Mouse (Mus musculus) thymus, postnatal 14 days (tissue): ENCODE data around the gene Olfr1101.

Source experiments
- DNase-seq: peaks from one replicate; pipeline ENCODE4 v3.0.0; 2021

The Olfr1101 gene

DNA sequence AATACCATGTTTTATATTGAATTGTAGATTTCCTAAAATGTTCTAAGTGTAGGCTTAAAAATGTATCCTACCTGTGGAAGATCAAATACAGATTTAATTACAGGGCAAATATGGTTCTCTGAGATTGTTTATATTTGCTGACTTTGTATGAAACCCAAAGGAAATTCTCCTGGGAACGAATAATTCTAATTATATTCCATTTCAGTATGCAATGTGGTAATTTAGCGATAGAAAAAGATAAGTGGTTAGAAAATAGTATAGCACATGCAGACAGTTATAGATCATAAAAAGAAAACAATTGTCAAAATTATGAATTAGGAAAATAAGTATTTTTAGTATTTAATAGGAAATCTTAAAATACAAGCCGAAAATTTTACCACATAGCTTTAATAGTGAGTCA is at the start of gene Olfr1101:
Gene Olfr1101, minus strand, starts transcription at position 101 of the 400 bp plus-strand sequence.
- DNase-seq, result no peak

DNA sequence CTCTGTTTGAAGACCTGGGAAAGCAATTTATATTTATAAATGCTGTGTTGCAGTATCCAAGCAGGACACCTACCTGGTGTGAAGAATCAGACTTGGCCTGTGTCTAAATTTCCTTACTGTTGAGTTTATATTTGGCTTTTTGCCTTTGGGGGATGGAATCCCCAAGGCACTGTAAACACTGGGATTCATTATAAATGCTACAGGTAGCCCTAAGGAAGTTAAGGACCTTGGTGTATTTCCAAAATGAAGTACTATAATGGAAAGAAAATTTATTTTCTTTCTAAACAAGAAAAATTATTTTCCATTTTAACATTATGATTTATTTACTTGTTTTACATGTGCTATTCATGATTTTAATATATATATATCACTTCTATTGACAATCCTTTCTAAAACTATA is 45.4 kb upstream of the Olfr1101 start, which contains the start of gene Olfr1105:
Gene Olfr1105, minus strand, starts transcription at position 101 of the 400 bp plus-strand sequence.
- no peak for DNase-seq

DNA sequence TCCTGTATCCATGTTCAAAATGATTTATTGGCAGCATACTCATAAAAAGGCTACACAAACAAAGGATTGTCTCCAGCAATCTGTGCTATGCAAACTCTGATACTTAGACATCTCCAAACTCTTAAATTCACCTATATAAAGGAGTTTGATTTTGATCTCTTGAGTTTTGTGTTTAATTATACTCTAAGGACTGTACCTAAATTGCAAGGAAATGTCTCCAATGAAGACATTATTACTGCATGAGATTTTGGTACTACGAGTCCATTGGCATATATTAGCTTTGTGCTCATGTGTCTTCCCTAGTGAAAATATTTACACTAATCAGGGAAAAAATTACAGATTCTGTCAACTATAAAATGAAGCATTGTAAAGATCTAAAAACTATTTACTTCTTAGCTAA is 36.0 kb upstream of the Olfr1101 start, which contains the start of gene Olfr1104:
Gene Olfr1104, minus strand, starts transcription at position 101 of the 400 bp plus-strand sequence.
- no peak for DNase-seq

DNA sequence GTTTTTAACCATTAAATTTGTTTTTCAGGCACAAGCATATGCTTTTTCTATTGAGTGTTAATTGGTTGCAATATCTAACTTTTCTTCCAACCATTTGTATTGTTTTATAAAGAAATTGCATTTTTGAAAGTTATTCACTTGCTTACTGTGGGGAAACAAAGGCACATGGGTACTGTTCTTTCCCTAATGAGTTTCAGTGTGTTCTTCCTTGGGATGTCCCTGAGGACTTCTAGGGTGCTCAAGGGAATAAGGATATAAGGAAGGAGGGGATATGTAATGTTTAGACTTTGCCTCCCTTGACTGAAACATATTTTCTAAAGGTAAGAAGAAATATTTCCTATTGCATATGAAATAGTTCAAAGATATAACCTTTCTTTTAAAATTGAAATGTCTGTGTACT is 7.1 kb upstream of the Olfr1101 start, which contains the start of gene Olfr1102:
Gene Olfr1102, plus strand, starts transcription at position 301 of the 400 bp plus-strand sequence.
- DNase-seq, result no peak

DNA sequence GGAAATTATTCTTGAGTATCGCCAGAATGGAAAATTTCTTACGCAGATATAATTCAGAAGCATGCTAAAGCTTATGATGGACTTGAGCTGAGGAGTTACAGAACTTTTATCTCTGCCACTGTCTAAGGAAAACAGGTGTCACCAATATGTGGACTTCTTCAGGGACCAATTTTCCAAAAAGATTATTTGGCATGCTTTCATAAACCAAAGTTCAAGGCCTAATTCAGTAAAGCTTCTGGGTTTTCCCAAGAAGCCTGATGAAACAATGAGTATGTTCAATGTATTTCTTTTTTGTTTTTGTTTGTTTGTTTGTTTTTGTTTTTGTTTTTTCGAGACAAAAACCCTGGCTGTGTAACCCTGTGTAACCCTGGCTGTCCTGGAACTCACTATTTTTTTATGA is 11.2 kb downstream of the Olfr1101 start, which contains the start of gene Olfr1100:
Gene Olfr1100, minus strand, starts transcription at position 101 of the 400 bp plus-strand sequence.
- no peak for DNase-seq

DNA sequence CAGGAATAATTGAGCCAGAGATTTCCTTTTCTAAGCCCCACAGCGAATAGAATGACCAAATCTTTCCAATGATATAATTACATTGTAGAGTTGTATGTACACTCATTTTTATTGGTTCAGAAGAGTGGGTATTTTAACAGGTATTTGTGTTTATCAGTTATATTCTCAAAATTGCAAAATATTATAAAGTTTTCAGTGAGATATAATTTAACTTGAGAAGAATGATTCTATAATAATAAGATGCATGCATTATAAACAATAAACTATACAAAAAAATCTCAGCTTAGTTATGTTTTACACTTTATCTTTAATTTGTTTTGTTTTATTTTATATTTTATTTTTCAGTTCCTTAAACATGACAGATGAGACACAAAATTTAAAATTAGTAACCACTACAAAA is 30.4 kb downstream of the Olfr1101 start, which contains the start of gene Olfr1099:
Gene Olfr1099, minus strand, starts transcription at position 101 of the 400 bp plus-strand sequence.
- no peak for DNase-seq
